Mouse (Mus musculus): ENCODE data around the gene Kctd14. TPM values are rescaled to one million over a fixed set of nuclear protein-coding genes. Genes with fewer than 3 reads are reported as not detected.
A peak's percentile ranks its signal among the peaks of the same experiment; 100 is the strongest.
"Not testable (repeated sequence)": the region's sequence is repeated elsewhere in the genome, so short reads cannot be mapped to it uniquely, and the experiment has no call there.

Kctd14 gene
- 1.2 and 1.8 TPM in 2 replicates for polyA plus RNA-seq (2015; fragmentation: Nextera tagmentation; extraction: Ambion mirVana)

DNA sequence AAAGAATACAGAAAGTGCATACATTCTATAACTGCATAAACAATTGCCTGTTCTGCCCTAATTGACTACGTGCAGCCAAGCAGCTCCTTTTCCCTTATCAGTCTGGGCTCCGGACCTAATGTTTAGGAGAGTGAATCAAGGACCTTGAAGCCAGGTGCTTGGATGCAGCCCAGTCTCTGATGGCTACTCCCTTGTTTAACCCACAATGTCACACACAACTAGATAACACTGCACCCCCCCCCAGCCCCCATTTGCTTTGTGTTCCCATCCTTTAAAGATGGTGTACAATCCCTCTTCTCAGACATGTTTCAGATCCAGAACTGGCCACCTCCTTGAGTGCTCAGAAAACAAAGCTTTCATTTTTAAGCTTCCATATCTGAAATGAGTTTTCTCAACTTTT is at the start of gene Kctd14:
Kctd14 (plus strand) TSS at position 301 of the 400 bp plus-strand sequence.
- not testable (repeated sequence) for ATAC-seq; H3K4me3 ChIP-seq (ENCODE audit: low read length); H3K27ac ChIP-seq (ENCODE audit: low read depth, low read length); H3K36me3 ChIP-seq (ENCODE audit: control insufficient read depth, insufficient read depth, low read length); H3K9me3 ChIP-seq (ENCODE audit: control insufficient read depth, low read length); H3K27me3 ChIP-seq (replicated peaks; ENCODE audit: control insufficient read depth, insufficient read depth, low read length); H3K9ac ChIP-seq (ENCODE audit: low read depth, low read length); H3K4me2 ChIP-seq (ENCODE audit: low read length); H3K4me1 ChIP-seq (ENCODE audit: control insufficient read depth, insufficient read depth, low read depth, low read length)
- 89% methylated on average over 2 of the region's 2 CpGs for WGBS

DNA sequence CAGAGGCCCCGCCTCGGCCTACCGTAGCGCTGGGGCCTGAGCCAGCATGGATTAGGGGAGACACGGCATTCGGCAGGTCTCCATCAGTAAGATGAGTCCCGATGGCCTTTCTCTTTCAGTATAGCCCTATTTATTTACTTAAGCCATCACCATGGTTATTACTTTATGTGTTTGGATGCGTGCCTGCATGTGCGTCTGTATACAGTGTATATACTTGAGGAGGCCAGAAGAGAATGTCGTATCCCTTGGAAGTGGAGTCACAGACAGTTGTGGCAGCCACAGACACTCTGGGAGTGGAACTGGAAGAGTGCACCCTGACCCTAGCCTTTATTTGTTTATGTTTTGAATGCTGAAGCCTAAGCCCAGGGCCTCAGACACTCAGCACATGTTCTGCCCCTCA is 44.0 kb upstream of the Kctd14 start:
- no peak for ATAC-seq
- no peak overlapping the region for H3K27ac ChIP-seq (ENCODE audit: low read depth, low read length)
- no peak overlapping the region for H3K4me2 ChIP-seq (ENCODE audit: low read length)

GRCm38 (mm10) chr7:97411106-97411505 is 40.0 kb upstream of the Kctd14 start:
- no peaks in the 10 kb centered on the region for H3K4me1 ChIP-seq (ENCODE audit: control insufficient read depth, insufficient read depth, low read depth, low read length)
- H3K9me3 ChIP-seq (ENCODE audit: control insufficient read depth, low read length) = no peaks in the 10 kb centered on the region
- no peak overlapping the region for H3K9ac ChIP-seq (ENCODE audit: low read depth, low read length)
- WGBS = 100% methylated on average over 2 of the region's 2 CpGs
- H3K27me3 ChIP-seq (replicated peaks; ENCODE audit: control insufficient read depth, insufficient read depth, low read length) = no peaks in the 10 kb centered on the region
- H3K4me3 ChIP-seq (ENCODE audit: low read length) = no peak overlapping the region
- no peak overlapping the region for H3K4me2 ChIP-seq (ENCODE audit: low read length)
- no peak for ATAC-seq
- H3K36me3 ChIP-seq (ENCODE audit: control insufficient read depth, insufficient read depth, low read length) = peaks cover 14% of the 10 kb centered on the region
- H3K27ac ChIP-seq (ENCODE audit: low read depth, low read length) = no peak overlapping the region

More for the DNA sequence above, 44.0 kb upstream of the Kctd14 start:
- no peaks in the 10 kb centered on the region for H3K27me3 ChIP-seq (replicated peaks; ENCODE audit: control insufficient read depth, insufficient read depth, low read length)
- H3K9ac ChIP-seq (ENCODE audit: low read depth, low read length) = no peak overlapping the region
- H3K36me3 ChIP-seq (ENCODE audit: control insufficient read depth, insufficient read depth, low read length) = peaks cover 14% of the 10 kb centered on the region
- WGBS = 82% methylated on average over 10 of the region's 10 CpGs
- no peaks in the 10 kb centered on the region for H3K9me3 ChIP-seq (ENCODE audit: control insufficient read depth, low read length)
- H3K4me3 ChIP-seq (ENCODE audit: low read length) = no peak overlapping the region
- no peaks in the 10 kb centered on the region for H3K4me1 ChIP-seq (ENCODE audit: control insufficient read depth, insufficient read depth, low read depth, low read length)

DNA sequence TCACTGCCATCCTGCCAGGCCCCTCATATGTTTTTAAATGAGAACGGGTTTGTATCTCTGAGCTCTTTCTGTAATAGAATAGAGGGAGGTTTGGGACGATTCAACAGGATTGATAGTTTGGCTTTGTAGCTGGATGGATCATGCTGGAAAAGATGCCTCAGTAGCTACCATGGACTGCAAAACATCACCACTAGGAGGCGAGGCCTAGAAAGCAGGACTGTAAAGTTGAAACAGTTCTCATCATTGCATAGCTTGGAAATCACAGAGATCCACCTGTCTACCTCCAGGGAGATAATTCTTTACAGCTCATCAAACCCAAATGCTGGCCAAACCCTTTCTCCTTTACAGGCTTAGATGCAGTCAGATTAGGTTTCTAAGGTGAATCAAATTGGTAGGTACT is 39.5 kb upstream of the Kctd14 start:
- H3K27me3 ChIP-seq (replicated peaks; ENCODE audit: control insufficient read depth, insufficient read depth, low read length) = no peaks in the 10 kb centered on the region
- H3K9me3 ChIP-seq (ENCODE audit: control insufficient read depth, low read length) = no peaks in the 10 kb centered on the region
- H3K36me3 ChIP-seq (ENCODE audit: control insufficient read depth, insufficient read depth, low read length) = peaks cover 14% of the 10 kb centered on the region
- H3K27ac ChIP-seq (ENCODE audit: low read depth, low read length) = no peak overlapping the region
- H3K4me1 ChIP-seq (ENCODE audit: control insufficient read depth, insufficient read depth, low read depth, low read length) = no peaks in the 10 kb centered on the region
- no peak overlapping the region for H3K4me3 ChIP-seq (ENCODE audit: low read length)
- 82% methylated on average over 3 of the region's 3 CpGs for WGBS
- H3K4me2 ChIP-seq (ENCODE audit: low read length) = no peak overlapping the region
- no peak overlapping the region for H3K9ac ChIP-seq (ENCODE audit: low read depth, low read length)
- no peak for ATAC-seq

GRCm38 (mm10) chr7:97413981-97414380 is 37.1 kb upstream of the Kctd14 start:
- Histone ChIP-seq H3K4me1 (ENCODE audit: control insufficient read depth, insufficient read depth, low read depth, low read length) (no peaks in the 10 kb centered on the region; the same call in 1 of the 2 replicates), H3K9ac (ENCODE audit: low read depth, low read length) (no peak overlapping the region), H3K4me3 (ENCODE audit: low read length) (no peak overlapping the region), H3K27me3 (replicated peaks; ENCODE audit: control insufficient read depth, insufficient read depth, low read length) (no peaks in the 10 kb centered on the region), H3K27ac (ENCODE audit: low read depth, low read length) (no peak overlapping the region), H3K9me3 (ENCODE audit: control insufficient read depth, low read length) (no peaks in the 10 kb centered on the region), H3K36me3 (ENCODE audit: control insufficient read depth, insufficient read depth, low read length) (peaks cover 14% of the 10 kb centered on the region), H3K4me2 (ENCODE audit: low read length) (no peak overlapping the region)
- ATAC-seq = no peak
- 96% methylated on average over 1 of the region's 1 CpGs for WGBS

GRCm38 (mm10) chr7:97414426-97414825 is 36.7 kb upstream of the Kctd14 start:
- Histone ChIP-seq H3K27ac (ENCODE audit: low read depth, low read length) (no peak overlapping the region), H3K27me3 (replicated peaks; ENCODE audit: control insufficient read depth, insufficient read depth, low read length) (no peaks in the 10 kb centered on the region), H3K4me1 (ENCODE audit: control insufficient read depth, insufficient read depth, low read depth, low read length) (no peaks in the 10 kb centered on the region; the same call in 1 of the 2 replicates), H3K4me2 (ENCODE audit: low read length) (no peak overlapping the region), H3K4me3 (ENCODE audit: low read length) (no peak overlapping the region), H3K36me3 (ENCODE audit: control insufficient read depth, insufficient read depth, low read length) (peaks cover 14% of the 10 kb centered on the region), H3K9me3 (ENCODE audit: control insufficient read depth, low read length) (no peaks in the 10 kb centered on the region), H3K9ac (ENCODE audit: low read depth, low read length) (no peak overlapping the region)
- ATAC-seq = no peak
- WGBS = 81% methylated on average over 1 of the region's 1 CpGs

GRCm38 (mm10) chr7:97414915-97415687 is 36.0 kb upstream of the Kctd14 start:
- ATAC-seq = no peak
- H3K36me3 ChIP-seq (ENCODE audit: control insufficient read depth, insufficient read depth, low read length) = peaks cover 9% of the 10 kb centered on the region
- H3K9ac ChIP-seq (ENCODE audit: low read depth, low read length) = no peak overlapping the region
- 68% methylated on average over 9 of the region's 9 CpGs for WGBS
- H3K4me3 ChIP-seq (ENCODE audit: low read length) = no peak overlapping the region
- H3K4me1 ChIP-seq (ENCODE audit: control insufficient read depth, insufficient read depth, low read depth, low read length) = no peaks in the 10 kb centered on the region; the same call in 1 of the 2 replicates
- no peak overlapping the region for H3K4me2 ChIP-seq (ENCODE audit: low read length)
- H3K27me3 ChIP-seq (replicated peaks; ENCODE audit: control insufficient read depth, insufficient read depth, low read length) = no peaks in the 10 kb centered on the region
- no peaks in the 10 kb centered on the region for H3K9me3 ChIP-seq (ENCODE audit: control insufficient read depth, low read length)
- H3K27ac ChIP-seq (ENCODE audit: low read depth, low read length) = no peak overlapping the region

- WGBS = 90% methylated on average over 4 of the region's 4 CpGs
- H3K9ac ChIP-seq (ENCODE audit: low read depth, low read length) = no peak overlapping the region
- H3K27me3 ChIP-seq (replicated peaks; ENCODE audit: control insufficient read depth, insufficient read depth, low read length) = no peaks in the 10 kb centered on the region
- no peaks in the 10 kb centered on the region for H3K9me3 ChIP-seq (ENCODE audit: control insufficient read depth, low read length)
- no peak for ATAC-seq
- peaks cover 8% of the 10 kb centered on the region; the same call in 1 of the 2 replicates for H3K4me1 ChIP-seq (ENCODE audit: control insufficient read depth, insufficient read depth, low read depth, low read length)
- H3K27ac ChIP-seq (ENCODE audit: low read depth, low read length) = no peak overlapping the region
- no peak overlapping the region for H3K4me2 ChIP-seq (ENCODE audit: low read length)
- H3K4me3 ChIP-seq (ENCODE audit: low read length) = no peak overlapping the region
- no peaks in the 10 kb centered on the region; the same call in 1 of the 2 replicates for H3K36me3 ChIP-seq (ENCODE audit: control insufficient read depth, insufficient read depth, low read length)
Measured at GRCm38 (mm10) chr7:97416473-97416872, 34.6 kb upstream of the Kctd14 start.

GRCm38 (mm10) chr7:97416906-97417777 is 34.0 kb upstream of the Kctd14 start, which contains the start of gene Thrsp:
Gene Thrsp (minus strand): TSS chr7:97417730.
- 71% methylated on average over 25 of the region's 25 CpGs for WGBS
- H3K4me3 ChIP-seq (ENCODE audit: low read length) = no peak within 1 kb of the TSS
- H3K4me2 ChIP-seq (ENCODE audit: low read length) = peak within 1 kb of the TSS; percentile 33
- H3K36me3 ChIP-seq (ENCODE audit: control insufficient read depth, insufficient read depth, low read length) = no peaks in the 10 kb centered on the region
- H3K9ac ChIP-seq (ENCODE audit: low read depth, low read length) = peak within 1 kb of the TSS; percentile 4; the same call in 1 of the 2 replicates
- ATAC-seq = peak; percentile 46
- H3K27ac ChIP-seq (ENCODE audit: low read depth, low read length) = peak within 1 kb of the TSS; percentile 49; the same call in 1 of the 2 replicates
- H3K4me1 ChIP-seq (ENCODE audit: control insufficient read depth, insufficient read depth, low read depth, low read length) = peaks cover 8% of the 10 kb centered on the region; the same call in 1 of the 2 replicates
- no peaks in the 10 kb centered on the region for H3K27me3 ChIP-seq (replicated peaks; ENCODE audit: control insufficient read depth, insufficient read depth, low read length)
- H3K9me3 ChIP-seq (ENCODE audit: control insufficient read depth, low read length) = no peaks in the 10 kb centered on the region
